Mouse (Mus musculus) embryonic facial prominence, embryonic 11.5 days (tissue): ENCODE data around the gene Slc33a1. TPM values are rescaled to one million over a fixed set of nuclear protein-coding genes. Genes with fewer than 3 reads are reported as not detected.
A peak's percentile ranks its signal among the peaks of the same experiment; 100 is the strongest.

Experiments used
- ATAC-seq: fragments of 200-750 bp; cut with Nextera tagmentation; replicated peaks from 2 replicates; pipeline ENCODE4 v1.8.0; 2017; ENCODE audit warnings: low read depth; ENCODE audit not compliant: insufficient number of reproducible peaks, low FRiP score, low TSS enrichment
- DNase-seq: peaks from one replicate; pipeline ENCODE4 v3.0.0-alpha.2; 2015; ENCODE audit warnings: low spot score
- H3K27ac ChIP-seq: fragments of 300-500 bp; sonication (generic); replicated peaks from 2 replicates; pipeline ENCODE4 v1.5.1; 2014; ENCODE audit warnings: mild to moderate bottlenecking, low read depth, low read length, control low read depth
- H3K27me3 ChIP-seq: fragments of 300-500 bp; sonication (generic); 2 replicates; pipeline ENCODE4 v1.6.1; 2014; ENCODE audit warnings: mild to moderate bottlenecking, low read length, moderate library complexity, mixed read lengths; ENCODE audit not compliant: control insufficient read depth, insufficient read depth
- H3K36me3 ChIP-seq: fragments of 300-500 bp; sonication (generic); replicated peaks from 2 replicates; pipeline ENCODE4 v1.6.1; 2014; ENCODE audit warnings: low read depth, mild to moderate bottlenecking, low read length, moderate library complexity, mixed read lengths; ENCODE audit not compliant: control insufficient read depth, insufficient read depth
- H3K4me1 ChIP-seq: fragments of 300-500 bp; sonication (generic); 2 replicates; pipeline ENCODE4 v1.6.1; 2014; ENCODE audit warnings: low read length, mixed read lengths; ENCODE audit not compliant: control insufficient read depth, insufficient read depth
- H3K4me2 ChIP-seq: fragments of 300-500 bp; sonication (generic); 2 replicates; pipeline ENCODE4 v1.6.1; 2014; ENCODE audit warnings: low read depth, mild to moderate bottlenecking, control low read depth, low read length, moderate library complexity
- H3K4me3 ChIP-seq: fragments of 300-500 bp; sonication (generic); 2 replicates; pipeline ENCODE4 v1.5.1; 2014; ENCODE audit warnings: low read depth, low read length, control low read depth
- H3K9ac ChIP-seq: fragments of 300-500 bp; sonication (generic); replicated peaks from 2 replicates; pipeline ENCODE4 v1.6.1; 2014; ENCODE audit warnings: mild to moderate bottlenecking, control low read depth, low read length
- H3K9me3 ChIP-seq: fragments of 300-500 bp; sonication (generic); replicated peaks from 2 replicates; pipeline ENCODE4 v1.6.1; 2016; ENCODE audit warnings: mild to moderate bottlenecking, low read length, inconsistent platforms, mixed read lengths; ENCODE audit not compliant: control insufficient read depth
- WGBS: fragments of 180-500 bp; shearing (Covaris S2); extraction: QIAGEN DNeasy Blood & Tissue Kit; methylation state at CpG from one replicate; pipeline ENCODE4 v1.1.7; 2014; 5-methylcytosine and 5-hydroxymethylcytosine counted together
- polyA plus RNA-seq: library from polyadenylated mRNA; unstranded; fragments of >200 nt; fragmentation: Nextera tagmentation; extraction: Ambion mirVana; gene quantifications from 2 replicates; pipeline ENCODE4 v1.2.1, GENCODE M21; 2014

Gene Slc33a1
- polyA plus RNA-seq, 1 experiment from 2014 or later: 14.8 TPM

DNA sequence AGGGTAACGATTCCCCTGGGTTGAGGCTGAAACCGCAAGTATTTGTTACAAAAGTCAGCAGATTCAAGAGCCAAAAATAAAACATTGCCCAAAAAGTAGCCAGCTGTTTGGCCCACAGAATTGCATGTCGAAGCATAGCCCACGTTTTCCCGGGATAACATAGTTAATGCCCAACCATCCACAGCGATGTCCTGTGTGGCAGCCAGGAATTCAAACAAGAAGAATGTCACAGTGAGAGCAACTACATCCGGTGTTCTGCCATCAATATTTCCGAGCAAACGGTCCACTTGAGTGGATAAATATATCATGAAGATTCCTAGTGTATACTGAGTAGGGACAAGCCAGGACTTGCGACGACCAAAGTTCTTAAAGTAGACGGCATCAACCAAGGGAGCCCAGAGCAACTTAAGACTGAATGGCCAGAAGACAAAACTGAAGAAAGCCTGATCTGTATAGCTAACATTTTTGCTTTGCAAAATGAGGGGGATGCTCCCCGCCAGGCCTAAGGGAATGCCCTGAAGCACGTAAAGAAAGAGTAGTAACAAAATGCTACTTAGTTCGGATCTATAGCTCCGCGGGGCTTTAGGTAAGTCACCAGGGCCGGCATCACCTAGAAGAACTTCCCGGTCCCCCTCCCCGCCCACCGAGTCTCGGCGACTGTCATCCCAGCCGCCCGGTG lies 1.0 kb downstream of the Slc33a1 start:
- Histone ChIP-seq H3K27ac (peak overlapping the region; percentile 39), H3K4me1 (no peaks in the 10 kb centered on the region), H3K9ac (peak overlapping the region; percentile 79), H3K36me3 (no peaks in the 10 kb centered on the region), H3K4me3 (peak overlapping the region; percentile 74), H3K4me2 (peak overlapping the region; percentile 79), H3K9me3 (no peaks in the 10 kb centered on the region), H3K27me3 (no peaks in the 10 kb centered on the region)
- WGBS: 8% methylated on average over 25 of the region's 25 CpGs
- peak; percentile 1; the same call in 1 of the 2 replicates for ATAC-seq
- peak; percentile 3 for DNase-seq

DNA sequence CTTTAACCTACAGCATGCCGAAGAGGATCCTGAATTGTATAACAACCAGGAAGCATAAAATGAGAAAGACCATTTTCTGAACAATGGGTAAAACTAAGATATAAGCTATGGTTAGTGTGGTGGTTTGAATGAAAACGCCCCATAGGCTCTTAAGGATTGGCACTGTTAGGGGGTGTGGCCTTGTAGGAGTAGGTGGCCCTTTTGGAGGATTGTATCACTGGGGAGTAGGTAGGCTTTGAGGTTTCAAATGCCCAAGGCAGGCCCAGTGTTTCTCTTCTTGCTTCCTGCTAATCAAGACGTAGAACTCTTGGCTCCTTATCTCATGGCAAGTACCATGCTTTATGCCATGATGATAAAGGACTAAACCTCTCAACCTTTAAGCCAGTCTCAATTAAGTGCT lies 14.7 kb downstream of the Slc33a1 start:
- no peaks in the 10 kb centered on the region for H3K36me3 ChIP-seq
- H3K4me2 ChIP-seq: no peak overlapping the region
- no peaks in the 10 kb centered on the region for H3K4me1 ChIP-seq
- no peak overlapping the region for H3K9ac ChIP-seq
- no peaks in the 10 kb centered on the region for H3K27me3 ChIP-seq
- no peak overlapping the region for H3K27ac ChIP-seq
- 88% methylated on average over 3 of the region's 3 CpGs for WGBS
- no peaks in the 10 kb centered on the region for H3K9me3 ChIP-seq
- DNase-seq: no peak
- no peak overlapping the region for H3K4me3 ChIP-seq
- ATAC-seq: no peak

DNA sequence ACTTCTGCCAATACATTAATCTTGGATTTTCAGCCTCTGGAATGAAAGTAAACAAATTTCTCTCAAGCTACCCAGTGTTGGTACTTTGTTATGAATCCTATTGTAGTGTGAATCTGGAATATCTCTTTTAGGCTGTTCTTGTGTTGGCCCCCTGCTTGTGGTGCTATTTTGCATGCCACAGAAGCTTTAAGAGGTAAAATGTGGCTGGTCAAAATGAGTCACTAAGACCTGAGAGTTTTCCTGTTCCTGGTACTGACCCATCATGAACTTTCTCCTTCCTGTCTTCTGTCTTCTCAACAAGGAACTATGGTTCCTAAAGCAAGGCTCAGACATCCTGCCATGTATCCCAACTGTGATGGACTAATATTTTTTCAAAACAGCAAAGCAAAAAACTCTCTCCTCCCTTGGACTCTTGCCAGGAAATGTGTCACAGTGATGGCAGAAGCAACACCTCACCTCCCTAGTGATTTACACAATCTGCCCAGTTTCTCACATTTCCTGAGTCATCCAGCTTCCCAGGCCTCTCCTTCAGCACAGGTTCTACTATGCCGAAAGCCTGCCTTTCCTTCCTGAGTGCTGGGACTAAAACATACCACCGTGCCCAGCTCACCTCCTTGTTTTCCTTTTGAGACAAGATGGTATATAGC lies 23.2 kb downstream of the Slc33a1 start:
- no peak overlapping the region for H3K9ac ChIP-seq
- 88% methylated on average over 2 of the region's 2 CpGs for WGBS
- no peaks in the 10 kb centered on the region for H3K36me3 ChIP-seq
- no peak overlapping the region for H3K4me2 ChIP-seq
- H3K4me3 ChIP-seq: no peak overlapping the region
- H3K27me3 ChIP-seq: no peaks in the 10 kb centered on the region
- no peaks in the 10 kb centered on the region for H3K9me3 ChIP-seq
- DNase-seq (no peak), ATAC-seq (no peak)
- no peaks in the 10 kb centered on the region for H3K4me1 ChIP-seq
- no peak overlapping the region for H3K27ac ChIP-seq

DNA sequence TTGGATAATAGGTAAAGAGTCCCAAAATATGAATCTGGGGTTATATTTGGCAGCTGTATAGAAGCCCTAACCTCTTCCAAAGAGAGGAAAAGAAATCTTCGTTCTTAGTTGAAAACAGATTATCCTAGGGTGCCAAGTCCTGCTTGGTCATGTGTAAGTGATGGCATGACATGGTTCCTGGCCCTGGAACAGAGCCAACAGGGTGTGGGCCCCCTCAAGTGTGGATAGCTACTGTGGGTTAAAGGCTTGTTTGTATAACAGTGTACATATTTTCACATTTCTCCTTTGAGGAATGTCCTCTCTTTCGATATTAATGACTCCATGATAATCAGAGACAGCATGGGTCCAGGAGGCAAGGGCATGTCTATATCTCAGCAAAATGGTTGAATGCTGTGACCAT lies 25.6 kb downstream of the Slc33a1 start:
- no peaks in the 10 kb centered on the region for H3K36me3 ChIP-seq
- no peak overlapping the region for H3K27ac ChIP-seq
- H3K27me3 ChIP-seq: no peaks in the 10 kb centered on the region
- no peak overlapping the region for H3K4me3 ChIP-seq
- H3K9me3 ChIP-seq: no peaks in the 10 kb centered on the region
- no peak overlapping the region for H3K4me2 ChIP-seq
- 84% methylated on average over 2 of the region's 2 CpGs for WGBS
- no peak overlapping the region for H3K9ac ChIP-seq
- ATAC-seq (no peak), DNase-seq (no peak)
- H3K4me1 ChIP-seq: no peaks in the 10 kb centered on the region

DNA sequence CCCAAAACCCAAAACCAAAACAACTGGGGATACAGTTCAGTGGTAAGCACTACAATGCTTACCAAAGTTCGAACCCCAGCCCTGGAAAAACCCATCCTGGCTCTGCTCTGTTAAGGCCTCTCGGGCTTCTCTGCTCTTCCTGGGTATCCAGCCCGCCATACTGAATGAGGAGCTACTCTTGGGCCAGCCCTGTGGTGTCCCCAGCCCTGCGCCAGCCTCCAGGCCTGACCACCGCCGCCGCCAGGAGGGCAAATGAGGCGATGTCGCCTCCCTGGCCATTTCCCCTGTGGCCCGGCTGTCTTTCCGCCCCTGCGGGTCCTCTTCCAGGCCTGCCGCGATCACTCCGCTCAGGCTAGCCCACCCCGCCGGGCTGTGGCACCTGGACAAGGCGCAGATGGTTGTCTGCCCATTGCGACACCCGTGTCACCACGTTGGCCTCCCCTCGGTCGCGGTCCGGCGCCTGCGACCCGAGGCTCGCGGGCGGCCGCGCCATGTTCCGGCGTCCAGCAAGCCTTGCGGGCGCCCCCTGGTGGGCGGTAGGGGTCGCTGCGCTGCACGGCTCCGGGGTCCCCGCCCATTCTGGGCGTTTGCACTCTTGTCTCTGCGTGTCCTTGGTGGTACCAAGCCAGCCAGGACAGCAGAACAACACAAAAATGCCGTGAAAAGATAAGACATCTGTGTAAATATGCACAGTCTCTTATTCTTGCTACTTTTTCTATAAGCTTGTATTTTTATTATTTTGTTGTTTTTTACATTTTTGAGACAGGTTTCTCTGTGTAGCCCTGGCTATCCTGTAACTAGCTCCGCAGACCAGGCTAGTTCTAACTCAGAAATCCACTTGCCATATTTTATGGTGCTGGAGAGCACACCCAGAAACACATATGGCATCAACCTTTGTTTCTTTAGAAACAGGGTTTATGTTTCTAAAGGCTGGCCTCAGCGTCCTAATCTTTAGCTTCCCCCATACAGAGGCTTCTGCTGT lies 35.4 kb downstream of the Slc33a1 start, which contains the start of gene E130311K13Rik:
E130311K13Rik (minus strand) TSS at position 595 of the 982 bp plus-strand sequence.
- 5% methylated on average over 48 of the region's 48 CpGs for WGBS
- peak; percentile 92 for ATAC-seq

DNA sequence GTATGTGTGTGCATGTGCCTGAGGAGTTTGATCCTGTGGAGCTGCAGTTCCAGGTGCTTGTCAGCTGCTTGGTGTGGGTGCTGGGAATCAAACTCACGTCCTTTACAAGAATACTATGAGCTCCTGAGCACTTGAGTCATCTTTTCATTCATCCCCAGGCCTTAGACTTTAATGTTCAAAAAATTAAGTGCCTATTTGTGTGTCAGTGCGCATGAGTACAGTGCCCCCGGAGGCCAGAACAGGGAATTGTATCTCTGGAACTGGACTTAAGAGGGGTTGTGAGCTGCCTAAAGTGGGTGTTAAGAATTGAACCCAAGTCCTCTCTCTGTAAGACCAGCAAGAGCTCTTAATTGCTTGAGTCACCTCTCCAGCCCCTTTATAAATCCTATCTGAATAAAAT lies 44.9 kb downstream of the Slc33a1 start:
- no peaks in the 10 kb centered on the region for H3K4me1 ChIP-seq
- no peak for ATAC-seq
- H3K27ac ChIP-seq: no peak overlapping the region
- WGBS: 62% methylated on average over 3 of the region's 3 CpGs
- DNase-seq: peak; percentile 43
- no peaks in the 10 kb centered on the region for H3K27me3 ChIP-seq
- no peak overlapping the region for H3K4me2 ChIP-seq
- no peak overlapping the region for H3K9ac ChIP-seq
- H3K36me3 ChIP-seq: no peaks in the 10 kb centered on the region
- H3K4me3 ChIP-seq: no peak overlapping the region
- no peaks in the 10 kb centered on the region for H3K9me3 ChIP-seq

More for the DNA sequence above, 35.4 kb downstream of the Slc33a1 start, which contains the start of gene E130311K13Rik:
- Histone ChIP-seq H3K9me3 (no peaks in the 10 kb centered on the region), H3K36me3 (no peaks in the 10 kb centered on the region), H3K27ac (0 out of 2 replicates have a peak within 1 kb of the TSS, but pooled peaks have one; percentile 35), H3K4me2 (peak within 1 kb of the TSS; percentile 77), H3K4me3 (peak within 1 kb of the TSS; percentile 65), H3K4me1 (no peaks in the 10 kb centered on the region), H3K9ac (peak within 1 kb of the TSS; percentile 95), H3K27me3 (no peaks in the 10 kb centered on the region)
- peak; percentile 93 for DNase-seq

DNA sequence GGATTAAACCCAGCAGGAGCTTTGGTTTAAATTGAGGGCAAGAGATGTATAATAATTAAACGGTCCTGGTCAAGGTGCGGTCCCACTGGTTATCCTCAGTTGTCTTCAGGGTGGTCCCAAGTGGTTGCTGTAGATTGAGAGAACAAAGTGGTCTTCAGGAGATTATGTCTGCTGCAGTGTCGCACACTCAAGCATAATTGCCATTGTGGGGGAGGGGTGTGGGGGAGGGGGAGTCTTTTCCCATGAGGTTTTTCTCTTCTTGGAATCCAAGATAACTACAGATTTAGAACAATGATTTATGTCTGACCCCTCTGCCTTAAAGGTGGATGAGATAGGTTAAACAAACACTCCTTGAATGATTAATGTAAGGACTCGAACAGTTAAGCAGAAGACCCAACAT lies 54.3 kb downstream of the Slc33a1 start:
- Histone ChIP-seq H3K36me3 (no peaks in the 10 kb centered on the region), H3K9me3 (no peaks in the 10 kb centered on the region), H3K4me1 (no peaks in the 10 kb centered on the region), H3K4me3 (no peak overlapping the region), H3K4me2 (no peak overlapping the region), H3K27me3 (no peaks in the 10 kb centered on the region), H3K27ac (no peak overlapping the region), H3K9ac (no peak overlapping the region)
- ATAC-seq (no peak), DNase-seq (no peak)
- 83% methylated on average over 4 of the region's 4 CpGs for WGBS
